Mouse (Mus musculus): ENCODE results near the gene Kctd20.
A peak's percentile ranks its signal among the peaks of the same experiment; 100 is the strongest.

Kctd20 gene

GRCm38 (mm10) chr17:28951831-28952799 lies at the start of gene Kctd20:
Gene Kctd20 (plus strand): TSS chr17:28951950.
- peak; percentile 95 for DNase-seq

- DNase-seq: peak; percentile 72
Observed at GRCm38 (mm10) chr17:28904546-28905376, 47.0 kb upstream of the Kctd20 start.

GRCm38 (mm10) chr17:28905377-28905916 lies 46.3 kb upstream of the Kctd20 start:
- no peak for DNase-seq

- peak; percentile 15 for DNase-seq
Observed at GRCm38 (mm10) chr17:28907959-28908358, 43.8 kb upstream of the Kctd20 start.

GRCm38 (mm10) chr17:28909252-28909941 lies 42.4 kb upstream of the Kctd20 start:
- DNase-seq: peak; percentile 65

- DNase-seq: no peak
Observed at GRCm38 (mm10) chr17:28910139-28910538, 41.6 kb upstream of the Kctd20 start.

GRCm38 (mm10) chr17:28913200-28913599 lies 38.5 kb upstream of the Kctd20 start:
- no peak for DNase-seq

GRCm38 (mm10) chr17:28913940-28914339 lies 37.8 kb upstream of the Kctd20 start:
- no peak for DNase-seq

- DNase-seq: no peak
Observed at GRCm38 (mm10) chr17:28915060-28915628, 36.6 kb upstream of the Kctd20 start, which contains the start of gene 4930539E08Rik. Gene 4930539E08Rik (minus strand): TSS chr17:28915324.

GRCm38 (mm10) chr17:28916520-28916919 lies 35.2 kb upstream of the Kctd20 start:
- no peak for DNase-seq

GRCm38 (mm10) chr17:28921086-28921485 lies 30.7 kb upstream of the Kctd20 start:
- no peak for DNase-seq

GRCm38 (mm10) chr17:28922096-28922495 lies 29.7 kb upstream of the Kctd20 start:
- DNase-seq: no peak

GRCm38 (mm10) chr17:28924957-28925595 lies 26.7 kb upstream of the Kctd20 start:
- no peak for DNase-seq

GRCm38 (mm10) chr17:28926380-28926779 lies 25.4 kb upstream of the Kctd20 start:
- peak; percentile 89 for DNase-seq

GRCm38 (mm10) chr17:28926866-28927635 lies 24.7 kb upstream of the Kctd20 start:
- peak; percentile 80 for DNase-seq

- DNase-seq: peak; percentile 45
Observed at GRCm38 (mm10) chr17:28928004-28928403, 23.7 kb upstream of the Kctd20 start.

- no peak for DNase-seq
Observed at GRCm38 (mm10) chr17:28929369-28929768, 22.4 kb upstream of the Kctd20 start.

GRCm38 (mm10) chr17:28930392-28931074 lies 21.2 kb upstream of the Kctd20 start:
- DNase-seq: peak; percentile 95

- DNase-seq: no peak
Observed at GRCm38 (mm10) chr17:28931436-28932211, 20.1 kb upstream of the Kctd20 start.
